15 mouse cellular contexts compared by ENCODE assay signal in the genomic region with DNA sequence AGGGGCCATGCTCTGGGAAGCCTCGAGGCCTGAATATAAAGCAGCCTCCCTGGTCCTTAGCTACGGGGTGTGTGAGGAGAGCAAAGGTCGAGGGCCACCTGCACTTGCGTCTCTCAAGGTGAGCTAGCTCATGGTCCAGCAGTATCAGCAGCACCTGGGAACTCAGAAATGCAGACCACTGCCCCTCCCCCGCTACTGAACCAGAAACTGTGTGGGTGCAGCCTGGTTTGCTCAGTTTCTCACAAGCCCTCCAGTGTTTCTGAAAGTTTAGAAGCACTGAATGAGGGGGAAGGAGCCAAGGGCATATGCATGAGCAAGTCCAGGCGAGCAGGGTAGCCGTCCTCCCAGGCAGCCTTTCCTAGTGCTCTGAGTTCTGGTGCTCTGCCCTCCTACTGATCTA.
"Had no signal": no experiment of that assay in that cellular context is flagged by ENCODE, and none has a peak within 500 bp of the region (broad histone marks: within the 10 kb centered on the region; RNA-seq: fewer than 3 reads in every experiment).

No protein-coding gene starts in this region.

- H3K27ac ChIP-seq: kidney, postnatal 0 days; liver, embryonic 13.5 days; lung, embryonic 15.5 days; macrophage; midbrain, embryonic 15.5 days; neural tube, embryonic 13.5 days; stomach, postnatal 0 days had no signal

- H3K9ac ChIP-seq: liver, embryonic 13.5 days; liver, postnatal 0 days; lung, embryonic 15.5 days; midbrain, embryonic 15.5 days; neural tube, embryonic 13.5 days had no signal

- H3K4me3 ChIP-seq: liver, embryonic 13.5 days; lung, embryonic 15.5 days; megakaryocyte, embryonic 14.5 days; midbrain, embryonic 15.5 days; neural tube, embryonic 13.5 days had no signal

- H3K9me3 ChIP-seq: liver, embryonic 13.5 days; lung, embryonic 15.5 days; neural tube, embryonic 13.5 days had no signal

- DNase-seq: kidney, adult 9 months; kidney, postnatal 36 days; liver; liver, embryonic 13.5 days; liver, postnatal 0 days; lung, postnatal 14 days; thymus, postnatal 4 days had no signal

- H3K4me1 ChIP-seq: liver, embryonic 13.5 days; lung, embryonic 15.5 days; midbrain, embryonic 15.5 days; neural tube, embryonic 13.5 days had no signal

- ATAC-seq: liver, postnatal 0 days; midbrain, embryonic 15.5 days had no signal

- H3K27me3 ChIP-seq: lung, embryonic 15.5 days; midbrain, embryonic 15.5 days; neural tube, embryonic 13.5 days had no signal

- H3K36me3 ChIP-seq: liver, embryonic 13.5 days; lung, embryonic 15.5 days; midbrain, embryonic 15.5 days; neural tube, embryonic 13.5 days had no signal

- H3K4me2 ChIP-seq: liver, embryonic 13.5 days; lung, embryonic 15.5 days; midbrain, embryonic 11.5 days; midbrain, embryonic 15.5 days; neural tube, embryonic 13.5 days had no signal
